Mouse (Mus musculus): ENCODE data around the gene Mbnl2. TPM values are rescaled to one million over a fixed set of nuclear protein-coding genes. Genes with fewer than 3 reads are reported as not detected.

Gene Mbnl2
- polyA plus RNA-seq, 1 experiment: 18.9 TPM

GRCm38 (mm10) chr14:120333465-120334243 lies 58.2 kb downstream of the Mbnl2 start:
- H3K27ac ChIP-seq (ENCODE audit: insufficient read depth, low read length): no peak overlapping the region
- TF ChIP-seq CTCF (IDR thresholded peaks at IDR 0.05; ENCODE audit: extremely low read depth, insufficient read depth, insufficient read length, insufficient replicate concordance): no peak
- no peak overlapping the region for H3K4me3 ChIP-seq (ENCODE audit: extremely low read depth, insufficient read depth, insufficient read length)
- no peak for DNase-seq (ENCODE audit: low read depth in 1 of 2, low spot score in 2 of 2)
- peaks cover 2% of the 10 kb centered on the region; the same call in 1 of the 2 replicates for H3K36me3 ChIP-seq (ENCODE audit: control insufficient read depth, insufficient read depth, low read length)
- WGBS: 67% methylated on average over 15 of the region's 15 CpGs
- H3K4me1 ChIP-seq (ENCODE audit: control insufficient read depth, insufficient read depth, insufficient read length): peaks cover 21% of the 10 kb centered on the region; the same call in 1 of the 2 replicates
- no peaks in the 10 kb centered on the region for H3K27me3 ChIP-seq (ENCODE audit: control insufficient read depth, insufficient read depth, low read length)

- Histone ChIP-seq H3K27ac (ENCODE audit: insufficient read depth, low read length) (no peak overlapping the region), H3K4me3 (ENCODE audit: extremely low read depth, insufficient read depth, insufficient read length) (no peak overlapping the region), H3K36me3 (ENCODE audit: control insufficient read depth, insufficient read depth, low read length) (peaks cover under 1% of the 10 kb centered on the region; the same call in 1 of the 2 replicates), H3K4me1 (ENCODE audit: control insufficient read depth, insufficient read depth, insufficient read length) (peaks cover 21% of the 10 kb centered on the region; the same call in 1 of the 2 replicates), H3K27me3 (ENCODE audit: control insufficient read depth, insufficient read depth, low read length) (no peaks in the 10 kb centered on the region)
- DNase-seq (ENCODE audit: low read depth in 1 of 2, low spot score in 2 of 2): no peak
- TF ChIP-seq CTCF (IDR thresholded peaks at IDR 0.05; ENCODE audit: extremely low read depth, insufficient read depth, insufficient read length, insufficient replicate concordance) (no peak), POLR2A (IDR thresholded peaks at IDR 0.05; ENCODE audit: low read depth, low read length) (no peak)
- 92% methylated on average over 9 of the region's 9 CpGs for WGBS
These were observed 59.9 kb downstream of the Mbnl2 start for GRCm38 (mm10) chr14:120335366-120335765.

- no peak for DNase-seq (ENCODE audit: low read depth in 1 of 2, low spot score in 2 of 2)
- WGBS: 88% methylated on average over 6 of the region's 6 CpGs
- no peak overlapping the region for H3K27ac ChIP-seq (ENCODE audit: insufficient read depth, low read length)
- H3K4me1 ChIP-seq (ENCODE audit: control insufficient read depth, insufficient read depth, insufficient read length): peaks cover 21% of the 10 kb centered on the region; the same call in 1 of the 2 replicates
- no peak for TF ChIP-seq CTCF (IDR thresholded peaks at IDR 0.05; ENCODE audit: extremely low read depth, insufficient read depth, insufficient read length, insufficient replicate concordance)
- no peak for TF ChIP-seq POLR2A (IDR thresholded peaks at IDR 0.05; ENCODE audit: low read depth, low read length)
- H3K4me3 ChIP-seq (ENCODE audit: extremely low read depth, insufficient read depth, insufficient read length): no peak overlapping the region
- H3K36me3 ChIP-seq (ENCODE audit: control insufficient read depth, insufficient read depth, low read length): no peaks in the 10 kb centered on the region
- H3K27me3 ChIP-seq (ENCODE audit: control insufficient read depth, insufficient read depth, low read length): no peaks in the 10 kb centered on the region
These were observed 60.4 kb downstream of the Mbnl2 start for GRCm38 (mm10) chr14:120335871-120336270.

DNA sequence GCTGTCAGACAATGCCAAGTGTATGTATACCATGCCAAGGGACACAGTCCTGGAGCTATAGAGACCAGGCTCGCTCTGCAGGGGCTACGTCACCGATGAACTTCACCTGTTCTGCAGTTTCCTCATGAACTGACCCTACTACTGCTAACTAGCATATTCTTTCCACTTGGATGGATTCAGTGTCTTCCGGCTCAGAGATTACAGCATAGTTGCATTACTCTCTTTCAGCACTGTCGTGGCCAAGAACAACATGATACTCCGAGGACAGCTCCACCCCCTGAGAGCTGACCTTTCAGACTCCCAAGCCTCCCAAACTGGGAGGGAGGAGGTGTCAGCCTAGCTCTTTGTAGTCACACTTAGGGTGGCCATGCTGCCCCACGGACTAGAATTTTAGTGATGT lies 60.9 kb downstream of the Mbnl2 start:
- DNase-seq (ENCODE audit: low read depth in 1 of 2, low spot score in 2 of 2): no peak
- TF ChIP-seq POLR2A (IDR thresholded peaks at IDR 0.05; ENCODE audit: low read depth, low read length) (no peak), CTCF (IDR thresholded peaks at IDR 0.05; ENCODE audit: extremely low read depth, insufficient read depth, insufficient read length, insufficient replicate concordance) (no peak)
- Histone ChIP-seq H3K4me1 (ENCODE audit: control insufficient read depth, insufficient read depth, insufficient read length) (peaks cover 21% of the 10 kb centered on the region; the same call in 1 of the 2 replicates), H3K4me3 (ENCODE audit: extremely low read depth, insufficient read depth, insufficient read length) (no peak overlapping the region), H3K36me3 (ENCODE audit: control insufficient read depth, insufficient read depth, low read length) (no peaks in the 10 kb centered on the region), H3K27me3 (ENCODE audit: control insufficient read depth, insufficient read depth, low read length) (no peaks in the 10 kb centered on the region), H3K27ac (ENCODE audit: insufficient read depth, low read length) (no peak overlapping the region)
- WGBS: 82% methylated on average over 7 of the region's 7 CpGs

- no peak for DNase-seq (ENCODE audit: low read depth in 1 of 2, low spot score in 2 of 2)
- WGBS: 89% methylated on average over 8 of the region's 8 CpGs
- H3K4me3 ChIP-seq (ENCODE audit: extremely low read depth, insufficient read depth, insufficient read length): no peak overlapping the region
- peaks cover 21% of the 10 kb centered on the region; the same call in 1 of the 2 replicates for H3K4me1 ChIP-seq (ENCODE audit: control insufficient read depth, insufficient read depth, insufficient read length)
- no peak overlapping the region for H3K27ac ChIP-seq (ENCODE audit: insufficient read depth, low read length)
- no peaks in the 10 kb centered on the region for H3K27me3 ChIP-seq (ENCODE audit: control insufficient read depth, insufficient read depth, low read length)
- TF ChIP-seq POLR2A (IDR thresholded peaks at IDR 0.05; ENCODE audit: low read depth, low read length): no peak
- H3K36me3 ChIP-seq (ENCODE audit: control insufficient read depth, insufficient read depth, low read length): no peaks in the 10 kb centered on the region
These were observed 61.4 kb downstream of the Mbnl2 start for GRCm38 (mm10) chr14:120336841-120337240.

DNA sequence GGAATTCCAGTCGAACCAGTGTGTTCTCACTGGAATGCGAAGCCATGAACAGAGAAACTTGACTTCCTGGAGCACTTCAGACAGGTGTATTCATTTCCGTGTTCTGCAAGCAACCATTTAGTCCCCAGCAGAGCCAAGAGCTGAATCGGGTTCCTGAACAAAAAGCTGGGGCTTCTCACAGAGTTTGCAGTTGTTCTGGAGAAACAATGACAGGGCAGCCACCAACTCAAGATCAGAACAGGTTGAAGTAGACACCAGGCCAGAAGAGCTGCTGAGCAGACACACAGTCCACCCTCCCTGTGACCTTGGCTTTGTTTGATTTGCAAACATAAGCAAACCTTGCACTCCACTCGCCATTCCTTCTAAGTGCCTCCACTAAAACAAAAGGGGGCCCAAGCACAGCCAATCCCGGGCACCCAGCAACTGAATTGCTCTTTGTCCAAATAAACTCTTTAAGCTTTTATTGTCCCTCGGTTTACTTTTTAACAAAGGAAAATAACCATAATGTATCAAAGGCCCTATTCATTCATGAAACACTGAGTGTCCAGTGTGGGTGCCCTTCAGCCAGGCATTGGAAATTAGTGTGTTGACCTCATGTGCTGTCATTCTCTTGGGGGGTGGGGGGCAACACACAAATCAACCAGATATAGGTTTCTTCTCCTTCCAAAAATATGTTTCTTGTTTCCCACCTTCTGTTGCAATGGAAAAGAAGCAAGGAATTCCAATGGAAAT lies 62.4 kb downstream of the Mbnl2 start:
- DNase-seq (ENCODE audit: low read depth in 1 of 2, low spot score in 2 of 2): no peak
- Histone ChIP-seq H3K27me3 (ENCODE audit: control insufficient read depth, insufficient read depth, low read length) (no peaks in the 10 kb centered on the region), H3K4me3 (ENCODE audit: extremely low read depth, insufficient read depth, insufficient read length) (no peak overlapping the region), H3K4me1 (ENCODE audit: control insufficient read depth, insufficient read depth, insufficient read length) (peaks cover 17% of the 10 kb centered on the region; the same call in 1 of the 2 replicates), H3K27ac (ENCODE audit: insufficient read depth, low read length) (no peak overlapping the region), H3K36me3 (ENCODE audit: control insufficient read depth, insufficient read depth, low read length) (no peaks in the 10 kb centered on the region)
- no peak for TF ChIP-seq POLR2A (IDR thresholded peaks at IDR 0.05; ENCODE audit: low read depth, low read length)
- TF ChIP-seq CTCF (IDR thresholded peaks at IDR 0.05; ENCODE audit: extremely low read depth, insufficient read depth, insufficient read length, insufficient replicate concordance): no peak
- 90% methylated on average over 7 of the region's 7 CpGs for WGBS
